Mouse (Mus musculus) forebrain, embryonic 14.5 days (tissue): ENCODE results near the gene Neurog1. TPM values are rescaled to one million over a fixed set of nuclear protein-coding genes. Genes with fewer than 3 reads are reported as not detected.

Source experiments
- ATAC-seq: fragments of 200-750 bp; cut with Nextera tagmentation; 2 replicates; pipeline ENCODE4 v1.8.0; 2017; ENCODE audit warnings: mild to moderate bottlenecking, moderate library complexity
- DNase-seq: peaks from one replicate; pipeline ENCODE4 v3.0.0-alpha.2; 2015; ENCODE audit warnings: low spot score
- H3K27ac ChIP-seq: fragments of 300-500 bp; sonication (generic); 2 replicates; pipeline ENCODE4 v1.5.1; 2014; ENCODE audit warnings: low read depth, mild to moderate bottlenecking, control low read depth, low read length, moderate library complexity
- H3K27me3 ChIP-seq: fragments of 300-500 bp; sonication (generic); replicated peaks from 2 replicates; pipeline ENCODE4 v1.6.1; 2014; ENCODE audit warnings: low read length, control low read depth, mixed read lengths; ENCODE audit not compliant: control insufficient read depth, insufficient read depth
- H3K36me3 ChIP-seq: fragments of 300-500 bp; sonication (generic); 2 replicates; pipeline ENCODE4 v1.6.1; 2014; ENCODE audit warnings: low read length, control low read depth; ENCODE audit not compliant: control insufficient read depth, insufficient read depth
- H3K4me1 ChIP-seq: fragments of 300-500 bp; sonication (generic); 2 replicates; pipeline ENCODE4 v1.6.1; 2014; ENCODE audit warnings: antibody characterized with exemption, low read length, control low read depth; ENCODE audit not compliant: control insufficient read depth, insufficient read depth
- H3K4me2 ChIP-seq: fragments of 300-500 bp; sonication (generic); 2 replicates; pipeline ENCODE4 v1.6.1; 2014; ENCODE audit warnings: mild to moderate bottlenecking, control low read depth, low read length
- H3K4me3 ChIP-seq: fragments of 300-500 bp; sonication (generic); 2 replicates; pipeline ENCODE4 v1.5.1; 2014; ENCODE audit warnings: low read depth, low read length, control low read depth
- H3K9ac ChIP-seq: fragments of 300-500 bp; sonication (generic); 2 replicates; pipeline ENCODE4 v1.6.1; 2014; ENCODE audit warnings: mild to moderate bottlenecking, low read length, control low read depth, moderate library complexity
- H3K9me3 ChIP-seq: fragments of 300-500 bp; sonication (generic); replicated peaks from 2 replicates; pipeline ENCODE4 v1.6.1; 2016; ENCODE audit warnings: low read length, control low read depth, mixed read lengths; ENCODE audit not compliant: control insufficient read depth
- WGBS: fragments of 180-500 bp; shearing (Covaris S2); extraction: QIAGEN DNeasy Blood & Tissue Kit; methylation state at CpG from one replicate; pipeline ENCODE4 v1.1.7; 2014; 5-methylcytosine and 5-hydroxymethylcytosine counted together
- polyA plus RNA-seq: library from polyadenylated mRNA; unstranded; fragments of >200 nt; fragmentation: Nextera tagmentation; extraction: Ambion mirVana; gene quantifications from 2 replicates; pipeline ENCODE4 v1.2.1, GENCODE M21; 2014

Neurog1 gene
- polyA plus RNA-seq, 1 experiment from 2014 or later, result 4.3 TPM

GRCm38 (mm10) chr13:56265661-56266060 lies 13.7 kb upstream of the Neurog1 start:
- peaks cover under 1% of the 10 kb centered on the region; the same call in 1 of the 2 replicates for H3K4me1 ChIP-seq
- no peak overlapping the region for H3K9ac ChIP-seq
- no peaks in the 10 kb centered on the region for H3K9me3 ChIP-seq
- H3K4me2 ChIP-seq, result no peak overlapping the region
- no peak overlapping the region for H3K4me3 ChIP-seq
- WGBS, result 69% methylated on average over 5 of the region's 5 CpGs
- no peak overlapping the region; the same call in 1 of the 2 replicates for H3K27ac ChIP-seq
- ATAC-seq (no peak), DNase-seq (no peak)
- no peaks in the 10 kb centered on the region for H3K36me3 ChIP-seq
- peaks cover 9% of the 10 kb centered on the region; the same call in 1 of the 2 replicates for H3K27me3 ChIP-seq

DNA sequence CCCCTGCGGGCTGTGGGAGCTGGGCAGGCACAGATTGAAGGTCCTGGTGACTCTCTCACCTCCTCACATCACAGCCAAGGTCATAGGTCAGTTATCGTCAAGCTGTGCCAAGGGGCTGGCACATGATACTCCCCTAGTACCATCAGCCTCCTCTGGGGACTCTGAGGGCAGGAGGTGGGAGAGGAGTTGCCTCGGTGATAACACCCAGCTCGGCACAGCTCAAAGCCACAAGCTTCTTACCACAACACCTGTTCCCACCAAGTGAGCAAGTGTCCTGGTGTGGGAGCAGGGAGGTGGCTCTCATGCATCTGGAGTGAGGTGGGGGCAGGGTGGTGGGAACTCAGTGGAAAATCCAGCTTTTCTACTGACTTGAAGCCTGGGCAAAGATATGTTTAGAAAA lies 10.3 kb upstream of the Neurog1 start:
- Histone ChIP-seq H3K4me2 (no peak overlapping the region), H3K36me3 (no peaks in the 10 kb centered on the region), H3K9me3 (no peaks in the 10 kb centered on the region), H3K27me3 (peaks cover 21% of the 10 kb centered on the region; the same call in 1 of the 2 replicates), H3K4me1 (peaks cover 12% of the 10 kb centered on the region), H3K9ac (no peak overlapping the region), H3K4me3 (no peak overlapping the region), H3K27ac (no peak overlapping the region)
- DNase-seq (no peak), ATAC-seq (no peak)
- WGBS, result 57% methylated on average over 4 of the region's 4 CpGs

GRCm38 (mm10) chr13:56260344-56260780 lies 8.4 kb upstream of the Neurog1 start:
- H3K4me1 ChIP-seq, result peaks cover 15% of the 10 kb centered on the region
- H3K4me2 ChIP-seq, result peak overlapping the region; percentile 54; the same call in 1 of the 2 replicates
- DNase-seq (peak; percentile 62), ATAC-seq (peak; percentile 33)
- H3K27me3 ChIP-seq, result peaks cover 39% of the 10 kb centered on the region
- no peak overlapping the region for H3K27ac ChIP-seq
- H3K36me3 ChIP-seq, result no peaks in the 10 kb centered on the region
- no peaks in the 10 kb centered on the region for H3K9me3 ChIP-seq
- H3K4me3 ChIP-seq, result no peak overlapping the region
- under 1% methylated on average over 17 of the region's 17 CpGs for WGBS
- no peak overlapping the region for H3K9ac ChIP-seq

- 1% methylated on average over 5 of the region's 5 CpGs for WGBS
- H3K4me2 ChIP-seq, result peak overlapping the region; percentile 54; the same call in 1 of the 2 replicates
- DNase-seq, result no peak
These were observed 7.9 kb upstream of the Neurog1 start for GRCm38 (mm10) chr13:56259926-56260250.

GRCm38 (mm10) chr13:56259021-56259925 lies 7.3 kb upstream of the Neurog1 start:
- 0 out of 2 replicates have a peak overlapping the region, but pooled peaks have one; percentile 7 for H3K27ac ChIP-seq
- H3K4me1 ChIP-seq, result peaks cover 15% of the 10 kb centered on the region
- no peaks in the 10 kb centered on the region for H3K9me3 ChIP-seq
- WGBS, result under 1% methylated on average over 52 of the region's 55 CpGs
- no peaks in the 10 kb centered on the region for H3K36me3 ChIP-seq
- peak overlapping the region; percentile 25 for H3K4me3 ChIP-seq
- ATAC-seq (peak; percentile 62), DNase-seq (peak; percentile 69)
- H3K4me2 ChIP-seq, result peak overlapping the region; percentile 54
- H3K9ac ChIP-seq, result peak overlapping the region; percentile 43
- H3K27me3 ChIP-seq, result peaks cover 50% of the 10 kb centered on the region

More at GRCm38 (mm10) chr13:56259926-56260250, 7.9 kb upstream of the Neurog1 start:
- Histone ChIP-seq H3K27ac (no peak overlapping the region), H3K9me3 (no peaks in the 10 kb centered on the region), H3K36me3 (no peaks in the 10 kb centered on the region), H3K4me1 (peaks cover 15% of the 10 kb centered on the region), H3K9ac (no peak overlapping the region), H3K4me3 (no peak overlapping the region), H3K27me3 (peaks cover 44% of the 10 kb centered on the region)
- ATAC-seq, result no peak

DNA sequence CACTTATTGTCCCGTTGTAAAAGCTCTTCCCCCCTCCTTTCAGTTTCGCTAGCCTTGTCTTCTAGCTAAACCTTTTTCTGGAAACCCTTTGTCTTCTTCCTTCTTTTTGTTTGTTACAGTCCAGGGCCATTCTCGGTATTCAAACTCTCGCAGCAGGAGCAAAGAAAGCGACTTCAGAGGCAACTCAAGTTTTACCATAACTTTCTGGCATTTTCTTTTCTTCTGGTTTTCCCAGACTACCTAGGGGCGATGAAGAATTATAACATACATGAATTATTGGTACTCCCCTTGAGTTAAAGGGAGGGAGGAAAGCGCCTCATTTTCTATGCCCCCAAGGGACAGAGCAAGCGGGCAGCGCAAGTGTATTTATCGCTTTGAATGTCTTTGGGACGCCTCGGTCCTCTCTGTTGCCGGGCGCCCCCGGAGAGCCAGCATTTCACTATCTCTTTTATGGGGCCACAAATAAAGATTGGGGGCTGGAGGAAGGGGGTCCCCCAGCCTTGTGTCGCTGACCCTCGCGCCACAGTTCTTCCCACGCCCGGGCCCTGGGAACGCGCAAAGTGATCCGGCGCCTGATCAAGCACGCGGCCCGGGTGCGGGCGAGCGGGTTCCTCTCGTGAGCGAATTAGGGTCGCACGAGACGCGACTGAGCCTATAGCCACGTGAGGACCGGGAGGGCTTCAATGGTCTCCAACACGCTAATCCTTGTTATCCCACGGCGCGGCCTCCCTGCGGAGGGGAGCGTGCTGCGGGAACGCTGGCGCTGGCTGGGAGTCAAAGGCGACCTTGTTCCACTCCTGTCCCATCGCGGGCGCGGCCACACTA lies 6.4 kb upstream of the Neurog1 start:
- peaks cover 15% of the 10 kb centered on the region for H3K4me1 ChIP-seq
- H3K9me3 ChIP-seq, result no peaks in the 10 kb centered on the region
- WGBS, result under 1% methylated on average over 52 of the region's 52 CpGs
- H3K36me3 ChIP-seq, result no peaks in the 10 kb centered on the region
- peaks cover 58% of the 10 kb centered on the region for H3K27me3 ChIP-seq
- H3K4me2 ChIP-seq, result peak overlapping the region; percentile 54
- peak; percentile 46 for DNase-seq
- peak; percentile 38 for ATAC-seq
- H3K4me3 ChIP-seq, result peak overlapping the region; percentile 25
- H3K9ac ChIP-seq, result peak overlapping the region; percentile 43
- no peak overlapping the region for H3K27ac ChIP-seq

DNA sequence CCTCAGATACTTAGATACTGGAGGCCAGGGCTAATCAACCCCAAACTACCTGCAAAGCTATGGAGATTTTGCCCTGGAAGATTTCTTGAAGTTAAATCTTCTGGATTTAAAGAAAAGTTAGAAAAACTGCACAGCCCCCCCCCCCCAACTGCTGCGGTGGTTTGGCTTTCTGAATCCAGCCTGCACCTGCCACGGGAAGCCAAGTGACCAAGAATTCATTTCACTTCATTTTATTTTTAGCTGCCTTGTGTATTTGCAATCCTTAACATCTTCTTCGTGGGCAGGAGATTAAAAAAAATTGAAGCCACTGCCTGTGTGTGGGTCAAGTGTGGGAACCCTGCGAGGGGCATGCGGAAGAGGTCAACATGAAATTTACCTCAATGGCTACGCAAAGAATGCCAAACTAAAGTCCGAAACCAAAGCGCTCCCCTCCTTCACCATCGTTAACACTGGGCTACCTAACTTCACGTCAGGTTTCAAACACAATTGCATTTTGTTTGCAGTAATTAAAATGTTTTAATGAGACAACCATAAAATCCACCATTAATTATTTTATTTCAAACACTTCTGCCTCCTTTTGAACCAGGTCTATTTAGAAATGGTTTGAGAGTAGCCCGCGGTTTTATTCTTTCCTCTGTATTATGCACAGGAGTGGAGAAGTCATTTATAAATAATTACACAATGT lies 5.6 kb upstream of the Neurog1 start:
- Histone ChIP-seq H3K27ac (no peak overlapping the region), H3K27me3 (peaks cover 66% of the 10 kb centered on the region), H3K9me3 (no peaks in the 10 kb centered on the region), H3K9ac (no peak overlapping the region), H3K4me2 (no peak overlapping the region; the same call in 1 of the 2 replicates), H3K4me3 (no peak overlapping the region), H3K36me3 (no peaks in the 10 kb centered on the region), H3K4me1 (peaks cover 18% of the 10 kb centered on the region)
- DNase-seq (no peak), ATAC-seq (no peak)
- WGBS, result 4% methylated on average over 12 of the region's 12 CpGs

- H3K9ac ChIP-seq, result no peak overlapping the region
- no peak overlapping the region for H3K4me2 ChIP-seq
- no peaks in the 10 kb centered on the region for H3K9me3 ChIP-seq
- H3K4me1 ChIP-seq, result peaks cover 24% of the 10 kb centered on the region
- ATAC-seq (no peak), DNase-seq (no peak)
- no peak overlapping the region for H3K27ac ChIP-seq
- H3K36me3 ChIP-seq, result no peaks in the 10 kb centered on the region
- peaks cover 74% of the 10 kb centered on the region for H3K27me3 ChIP-seq
- no peak overlapping the region for H3K4me3 ChIP-seq
- 10% methylated on average over 14 of the region's 14 CpGs for WGBS
These were observed 4.8 kb upstream of the Neurog1 start for GRCm38 (mm10) chr13:56256716-56257299.
